Mouse (Mus musculus) cerebellum, adult 18-20 months (tissue): ENCODE measurements around the gene Plekhg3.

Experiments
- DNase-seq, 2 experiments: peaks; one replicate each; pipeline ENCODE4 v3.0.0; 2021

Plekhg3 gene

GRCm38 (mm10) chr12:76554392-76554791 lies 23.7 kb downstream of the Plekhg3 start:
- DNase-seq, result no peak

- no peak for DNase-seq
Measured at GRCm38 (mm10) chr12:76554871-76555386, 24.2 kb downstream of the Plekhg3 start.

- no peak for DNase-seq
Measured at GRCm38 (mm10) chr12:76556187-76556586, 25.5 kb downstream of the Plekhg3 start.

DNA sequence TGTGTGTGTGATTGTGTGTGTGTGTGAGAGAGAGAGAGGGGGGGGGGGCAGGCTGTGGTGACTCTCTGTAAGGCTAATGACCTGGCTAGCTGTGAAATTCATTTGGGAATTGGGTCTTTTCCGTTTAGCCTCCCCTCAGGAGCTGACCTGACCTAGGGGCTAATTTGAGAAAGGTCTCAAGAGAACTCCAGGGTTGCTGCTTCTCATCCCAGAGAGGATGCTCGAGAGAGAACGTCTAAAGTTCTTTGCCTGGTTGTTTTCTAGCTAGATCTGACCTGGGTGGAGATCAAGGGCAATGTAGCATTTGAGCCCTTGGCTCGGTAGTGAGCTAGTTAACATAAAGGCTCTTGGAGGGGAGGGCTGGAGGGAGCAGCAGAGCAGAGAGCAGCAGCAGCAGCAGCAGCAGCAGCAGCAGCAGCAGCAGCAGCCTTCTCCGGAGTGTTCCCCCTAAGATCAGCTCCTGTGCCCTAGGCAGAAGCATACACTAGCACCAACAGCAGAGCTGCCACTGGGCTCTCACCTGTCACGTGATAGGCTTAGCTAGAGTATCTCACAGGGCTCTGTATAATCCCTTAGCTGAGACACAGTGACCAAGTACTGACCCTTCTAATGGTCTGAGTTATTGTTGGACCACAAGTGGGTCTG lies 26.2 kb downstream of the Plekhg3 start:
- no peak for DNase-seq

- DNase-seq, result peak; percentile 46 to 49
Measured at GRCm38 (mm10) chr12:76558206-76558605, 27.5 kb downstream of the Plekhg3 start.

DNA sequence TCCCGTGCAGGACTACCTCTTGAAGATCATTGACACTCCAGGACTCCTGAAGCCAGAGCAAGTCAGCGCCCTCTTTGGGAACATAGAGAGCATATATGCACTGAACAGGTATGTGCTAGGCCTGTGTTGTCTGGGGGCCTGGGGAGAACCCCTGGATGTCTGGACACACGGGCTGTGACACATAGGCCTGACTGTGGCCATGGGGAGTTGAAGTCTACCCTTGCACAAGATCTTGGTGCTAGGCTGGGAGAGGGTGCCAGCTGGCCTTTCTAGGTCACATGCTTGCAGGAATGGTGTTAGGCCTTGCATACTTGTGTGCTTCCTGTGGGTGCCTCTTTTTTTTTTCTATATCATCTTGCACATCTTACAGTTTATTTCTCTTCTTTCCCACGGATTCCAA lies 31.5 kb downstream of the Plekhg3 start:
- DNase-seq, result no peak

GRCm38 (mm10) chr12:76566284-76566683 lies 35.6 kb downstream of the Plekhg3 start:
- DNase-seq, result no peak

DNA sequence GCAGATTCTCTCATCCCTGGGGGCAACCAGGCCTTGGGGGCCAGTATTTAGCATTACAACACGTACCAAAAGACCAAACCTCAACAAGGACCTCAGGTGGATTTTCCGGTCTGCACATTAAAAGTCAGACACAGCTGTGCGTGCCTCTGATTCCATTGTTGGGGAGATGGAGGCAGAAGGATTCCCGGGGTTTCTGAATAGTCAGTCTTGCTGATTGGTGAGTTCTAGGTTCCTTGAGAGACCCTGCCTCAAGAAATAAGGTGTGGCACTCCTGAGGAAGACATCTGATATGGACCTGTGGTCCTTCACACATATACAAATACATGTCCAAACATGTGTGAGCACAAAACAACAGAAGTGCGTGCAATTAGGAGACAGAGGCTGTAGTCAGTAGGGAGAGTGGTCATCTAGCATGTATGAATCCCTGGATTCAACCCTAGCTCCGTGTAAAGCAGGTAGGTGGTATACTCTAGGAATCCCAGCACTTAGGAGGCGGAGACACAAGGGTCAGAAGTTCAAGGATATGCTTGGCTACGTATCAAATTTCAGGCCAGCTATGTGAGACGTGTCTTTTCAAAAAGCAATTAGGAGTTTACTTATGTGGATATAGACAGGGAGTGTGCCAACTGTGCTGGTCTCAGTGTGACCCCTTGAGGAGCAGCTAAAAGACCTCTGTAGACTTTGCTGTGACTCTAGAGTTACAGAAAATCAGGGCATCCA lies 39.7 kb downstream of the Plekhg3 start:
- DNase-seq, result no peak

DNA sequence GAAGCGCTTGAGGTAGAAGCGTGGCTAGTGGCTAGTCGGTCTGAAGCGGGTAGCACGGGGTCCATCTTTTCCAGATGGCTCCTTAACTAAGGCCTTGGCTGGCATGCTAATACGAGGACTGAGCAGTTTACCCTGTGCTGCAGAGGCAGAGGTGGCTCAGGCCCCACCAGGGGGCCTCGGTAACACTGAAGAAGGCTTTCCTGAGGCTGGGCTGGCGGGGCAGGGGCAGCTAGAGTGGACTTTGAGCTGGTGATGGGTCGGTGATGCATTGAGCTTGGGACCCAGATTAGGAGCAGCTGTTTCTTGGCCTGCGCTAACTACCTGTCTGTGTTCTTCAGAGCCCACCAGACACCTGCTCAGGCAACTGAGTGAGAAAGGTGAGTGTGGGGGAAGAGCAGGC lies 40.6 kb downstream of the Plekhg3 start:
- DNase-seq, result no peak

- peak in 1 of 2 experiments; percentile 33 for DNase-seq
Measured at GRCm38 (mm10) chr12:76572261-76573251, 41.9 kb downstream of the Plekhg3 start.

DNA sequence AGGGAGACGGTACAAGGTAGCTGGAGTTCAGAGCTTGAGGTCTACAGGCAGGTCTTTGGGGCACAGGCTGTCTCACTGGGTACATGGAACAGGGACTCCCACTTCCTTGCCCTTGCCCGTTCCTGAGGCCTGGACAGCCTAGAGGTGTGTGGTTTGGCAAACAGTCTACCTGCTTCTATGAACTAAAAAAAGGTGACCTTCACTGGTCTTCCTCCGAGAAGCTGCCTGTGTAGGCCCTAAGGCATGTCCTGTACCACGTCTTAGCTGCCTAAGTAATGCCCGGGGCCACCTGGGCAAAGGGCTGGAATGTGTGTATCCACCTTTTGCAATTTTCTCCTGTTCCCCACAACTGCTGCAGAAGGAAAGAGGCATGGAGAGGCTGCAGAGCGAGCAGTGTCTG lies 42.7 kb downstream of the Plekhg3 start:
- no peak for DNase-seq

DNA sequence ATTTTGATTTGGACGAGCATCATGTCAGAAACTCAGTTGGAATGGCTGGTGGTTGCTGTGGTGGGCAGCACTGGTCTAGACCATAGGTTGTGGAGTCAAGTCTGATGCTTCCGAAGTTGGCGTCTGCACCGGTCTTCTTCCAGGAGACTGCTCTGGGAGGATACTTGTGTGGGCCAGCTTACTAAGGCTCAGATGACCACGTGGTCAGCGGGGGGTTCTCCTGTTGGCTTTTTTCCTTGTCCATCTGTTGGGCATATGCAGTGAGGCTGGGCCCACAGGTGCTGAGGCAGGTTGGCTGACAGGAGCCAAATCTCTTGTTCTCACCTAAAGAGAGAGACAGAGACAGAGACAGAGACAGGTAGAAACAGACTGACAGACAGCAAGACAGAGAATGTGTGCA lies 44.1 kb downstream of the Plekhg3 start:
- peak; percentile 90 for DNase-seq

DNA sequence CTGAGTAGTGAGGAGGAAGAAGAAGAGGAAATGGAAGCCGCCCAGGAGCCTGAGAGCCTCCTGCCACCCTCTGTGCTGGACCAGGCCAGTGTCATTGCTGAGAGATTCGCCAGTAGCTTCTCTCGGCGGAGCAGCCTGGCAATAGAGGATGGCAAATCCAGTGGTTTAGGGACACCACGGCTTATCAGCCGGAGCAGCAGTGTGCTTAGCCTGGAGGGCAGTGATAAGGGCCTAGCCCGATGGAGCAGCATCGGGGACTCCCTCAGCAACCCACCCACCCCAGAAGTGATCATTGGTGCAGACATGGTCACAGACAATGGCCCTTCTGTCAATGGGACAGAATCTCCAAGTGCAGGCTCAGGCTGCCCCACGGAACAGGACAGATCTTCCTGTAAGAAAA lies 45.4 kb downstream of the Plekhg3 start:
- no peak for DNase-seq

DNA sequence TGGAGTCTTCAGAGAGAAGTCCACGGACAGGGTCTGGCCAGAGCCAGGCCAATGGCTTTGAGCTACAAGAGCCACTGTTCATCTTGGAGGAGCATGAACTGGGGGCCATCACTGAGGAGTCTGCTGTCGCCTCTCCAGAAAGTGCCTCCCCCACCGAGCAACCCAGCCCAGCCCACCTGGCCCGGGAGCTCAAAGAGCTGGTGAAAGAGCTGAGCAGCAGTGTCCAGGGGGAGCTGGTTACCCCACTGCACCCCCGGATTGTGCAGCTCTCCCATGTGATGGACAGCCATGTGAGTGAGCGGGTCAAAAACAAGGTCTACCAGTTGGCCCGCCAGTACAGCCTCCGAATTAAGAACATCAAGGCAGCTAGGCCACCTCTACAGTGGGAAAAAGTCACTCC lies 46.1 kb downstream of the Plekhg3 start:
- no peak for DNase-seq

- peak in 1 of 2 experiments; percentile 43 for DNase-seq
Measured at GRCm38 (mm10) chr12:76577858-76578257, 47.2 kb downstream of the Plekhg3 start.

GRCm38 (mm10) chr12:76578465-76578864 lies 47.8 kb downstream of the Plekhg3 start:
- DNase-seq, result peak in 1 of 2 experiments; percentile 7

- DNase-seq, result peak in 1 of 2 experiments; percentile 4
Measured at GRCm38 (mm10) chr12:76579806-76580205, 49.1 kb downstream of the Plekhg3 start.

GRCm38 (mm10) chr12:76582139-76582538 lies 51.4 kb downstream of the Plekhg3 start:
- no peak for DNase-seq

- peak; percentile 58 to 59 for DNase-seq
Measured at GRCm38 (mm10) chr12:76582841-76583240, 52.1 kb downstream of the Plekhg3 start.

- DNase-seq, result no peak
Measured at GRCm38 (mm10) chr12:76583454-76583853, 52.8 kb downstream of the Plekhg3 start.

- no peak for DNase-seq
Measured at GRCm38 (mm10) chr12:76585028-76585427, 54.3 kb downstream of the Plekhg3 start.

DNA sequence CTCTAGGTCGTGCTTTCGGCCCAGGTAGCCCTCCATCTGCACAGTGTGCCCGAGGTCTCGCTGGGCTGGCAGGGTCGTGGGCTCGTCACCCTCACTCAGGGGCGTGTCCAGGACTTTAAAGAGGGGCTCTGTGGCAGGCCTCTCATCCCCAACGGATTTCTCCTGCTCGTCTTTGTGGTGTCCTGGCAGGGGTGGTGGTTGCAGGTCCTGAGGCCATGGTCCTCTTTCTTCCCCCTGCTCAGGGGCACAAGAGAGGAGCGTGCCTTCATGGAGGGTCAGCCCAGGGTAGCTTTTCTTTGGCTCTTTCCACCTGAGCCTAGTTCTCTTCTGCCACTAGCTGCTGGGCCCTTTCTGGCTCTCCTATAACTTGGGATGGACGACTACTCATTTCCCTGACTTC lies 56.7 kb downstream of the Plekhg3 start:
- DNase-seq, result no peak

GRCm38 (mm10) chr12:76589531-76589930 lies 58.8 kb downstream of the Plekhg3 start:
- no peak for DNase-seq
